Mouse (Mus musculus): ENCODE measurements around the gene Lama4.

Gene Lama4

GRCm38 (mm10) chr10:39157321-39157720 lies 192.0 kb downstream of the Lama4 start:
- no peak for DNase-seq (ENCODE audit: low read depth, low spot score)

GRCm38 (mm10) chr10:39158306-39158705 lies 193.0 kb downstream of the Lama4 start:
- no peak for DNase-seq (ENCODE audit: low read depth, low spot score)

Measured in brain, embryonic 18.5 days (tissue).